Mouse (Mus musculus) stomach, embryonic 15.5 days (tissue): ENCODE results near the gene Lap3. TPM values are rescaled to one million over a fixed set of nuclear protein-coding genes. Genes with fewer than 3 reads are reported as not detected.
A peak's percentile ranks its signal among the peaks of the same experiment; 100 is the strongest.

Experiments
- ATAC-seq: fragments of 200-750 bp; cut with Nextera tagmentation; 2 replicates; pipeline ENCODE4 v1.8.0; 2017; ENCODE audit warnings: low read depth, moderate number of reproducible peaks, moderate TSS enrichment; ENCODE audit not compliant: insufficient read depth, low FRiP score
- H3K27ac ChIP-seq: fragments of 300-500 bp; sonication (generic); 2 replicates; pipeline ENCODE4 v1.5.1; 2015; ENCODE audit warnings: mild to moderate bottlenecking, inconsistent platforms
- H3K27me3 ChIP-seq: fragments of 300-500 bp; sonication (generic); replicated peaks from 2 replicates; pipeline ENCODE4 v1.6.1; 2015; ENCODE audit warnings: inconsistent platforms
- H3K36me3 ChIP-seq: fragments of 300-500 bp; sonication (generic); 2 replicates; pipeline ENCODE4 v1.6.1; 2015; ENCODE audit warnings: inconsistent platforms
- H3K4me1 ChIP-seq: fragments of 300-500 bp; sonication (generic); 2 replicates; pipeline ENCODE4 v1.6.1; 2015; ENCODE audit warnings: inconsistent platforms
- H3K4me2 ChIP-seq: fragments of 300-500 bp; sonication (generic); 2 replicates; pipeline ENCODE4 v1.6.1; 2015; ENCODE audit warnings: mild to moderate bottlenecking, inconsistent platforms
- H3K4me3 ChIP-seq: fragments of 300-500 bp; sonication (generic); replicated peaks from 2 replicates; pipeline ENCODE4 v1.5.1; 2015; ENCODE audit warnings: inconsistent platforms
- H3K9ac ChIP-seq: fragments of 300-500 bp; sonication (generic); 2 replicates; pipeline ENCODE4 v1.6.1; 2015; ENCODE audit warnings: inconsistent platforms
- H3K9me3 ChIP-seq: fragments of 300-500 bp; sonication (generic); 2 replicates; pipeline ENCODE4 v1.6.1; 2016; ENCODE audit warnings: inconsistent platforms
- WGBS: fragments of 180-500 bp; shearing (Covaris S2); methylation state at CpG from one replicate; pipeline ENCODE4 v1.1.7; 2015; 5-methylcytosine and 5-hydroxymethylcytosine counted together
- polyA plus RNA-seq: library from polyadenylated mRNA; unstranded; fragments of >200 nt; fragmentation: Nextera tagmentation; extraction: Ambion mirVana; gene quantifications from 2 replicates; pipeline ENCODE4 v1.2.1, GENCODE M21; 2015

Lap3 gene
- polyA plus RNA-seq, 1 experiment from 2014 or later, result 88.3 TPM

GRCm38 (mm10) chr5:45475771-45476170, 17.4 kb upstream of the Lap3 start:
- Histone ChIP-seq H3K4me1 (no peaks in the 10 kb centered on the region; the same call in 1 of the 2 replicates), H3K4me2 (no peak overlapping the region), H3K27ac (no peak overlapping the region), H3K27me3 (no peaks in the 10 kb centered on the region), H3K4me3 (no peak overlapping the region), H3K9me3 (no peaks in the 10 kb centered on the region), H3K9ac (no peak overlapping the region), H3K36me3 (no peaks in the 10 kb centered on the region)
- ATAC-seq, result no peak
- 82% methylated on average over 5 of the region's 5 CpGs for WGBS

- Histone ChIP-seq H3K27me3 (no peaks in the 10 kb centered on the region), H3K4me2 (no peak overlapping the region), H3K9ac (no peak overlapping the region), H3K9me3 (no peaks in the 10 kb centered on the region), H3K4me1 (no peaks in the 10 kb centered on the region; the same call in 1 of the 2 replicates), H3K27ac (no peak overlapping the region), H3K4me3 (no peak overlapping the region), H3K36me3 (no peaks in the 10 kb centered on the region)
- no peak for ATAC-seq
- WGBS, result 40% methylated on average over 6 of the region's 6 CpGs
Observed at GRCm38 (mm10) chr5:45476288-45476687, 16.9 kb upstream of the Lap3 start.

GRCm38 (mm10) chr5:45477601-45478000, 15.6 kb upstream of the Lap3 start:
- H3K36me3 ChIP-seq, result no peaks in the 10 kb centered on the region
- no peak overlapping the region for H3K4me2 ChIP-seq
- H3K4me3 ChIP-seq, result no peak overlapping the region
- H3K27ac ChIP-seq, result no peak overlapping the region
- no peaks in the 10 kb centered on the region for H3K27me3 ChIP-seq
- no peaks in the 10 kb centered on the region; the same call in 1 of the 2 replicates for H3K4me1 ChIP-seq
- H3K9ac ChIP-seq, result no peak overlapping the region
- H3K9me3 ChIP-seq, result no peaks in the 10 kb centered on the region
- WGBS, result 74% methylated on average over 7 of the region's 7 CpGs
- ATAC-seq, result no peak

GRCm38 (mm10) chr5:45480066-45480465, 13.1 kb upstream of the Lap3 start:
- H3K4me1 ChIP-seq, result no peaks in the 10 kb centered on the region; the same call in 1 of the 2 replicates
- H3K9me3 ChIP-seq, result no peaks in the 10 kb centered on the region
- ATAC-seq, result no peak
- H3K27ac ChIP-seq, result no peak overlapping the region
- no peaks in the 10 kb centered on the region for H3K27me3 ChIP-seq
- H3K36me3 ChIP-seq, result no peaks in the 10 kb centered on the region
- H3K9ac ChIP-seq, result no peak overlapping the region
- WGBS, result 85% methylated on average over 1 of the region's 1 CpGs
- no peak overlapping the region for H3K4me2 ChIP-seq
- H3K4me3 ChIP-seq, result no peak overlapping the region

GRCm38 (mm10) chr5:45481125-45481524, 12.0 kb upstream of the Lap3 start:
- H3K9me3 ChIP-seq, result no peaks in the 10 kb centered on the region
- no peaks in the 10 kb centered on the region for H3K36me3 ChIP-seq
- no peak overlapping the region for H3K27ac ChIP-seq
- 79% methylated on average over 2 of the region's 2 CpGs for WGBS
- no peaks in the 10 kb centered on the region for H3K27me3 ChIP-seq
- H3K4me1 ChIP-seq, result no peaks in the 10 kb centered on the region; the same call in 1 of the 2 replicates
- H3K4me3 ChIP-seq, result no peak overlapping the region
- H3K4me2 ChIP-seq, result no peak overlapping the region
- no peak for ATAC-seq
- no peak overlapping the region for H3K9ac ChIP-seq

GRCm38 (mm10) chr5:45482607-45483006, 10.6 kb upstream of the Lap3 start:
- WGBS, result 60% methylated on average over 3 of the region's 3 CpGs
- no peak overlapping the region for H3K4me3 ChIP-seq
- no peaks in the 10 kb centered on the region for H3K36me3 ChIP-seq
- no peaks in the 10 kb centered on the region for H3K27me3 ChIP-seq
- no peaks in the 10 kb centered on the region for H3K9me3 ChIP-seq
- no peak overlapping the region for H3K27ac ChIP-seq
- H3K4me1 ChIP-seq, result no peaks in the 10 kb centered on the region
- H3K4me2 ChIP-seq, result no peak overlapping the region
- ATAC-seq, result no peak
- no peak overlapping the region for H3K9ac ChIP-seq

GRCm38 (mm10) chr5:45483654-45484053, 9.5 kb upstream of the Lap3 start:
- H3K27me3 ChIP-seq, result no peaks in the 10 kb centered on the region
- H3K4me3 ChIP-seq, result no peak overlapping the region
- H3K4me1 ChIP-seq, result no peaks in the 10 kb centered on the region
- H3K36me3 ChIP-seq, result no peaks in the 10 kb centered on the region
- no peak for ATAC-seq
- no peaks in the 10 kb centered on the region for H3K9me3 ChIP-seq
- H3K27ac ChIP-seq, result no peak overlapping the region
- H3K4me2 ChIP-seq, result no peak overlapping the region
- WGBS, result 83% methylated on average over 1 of the region's 1 CpGs
- H3K9ac ChIP-seq, result no peak overlapping the region

GRCm38 (mm10) chr5:45491776-45492175, 1.4 kb upstream of the Lap3 start:
- H3K9ac ChIP-seq, result no peak overlapping the region
- WGBS, result 60% methylated on average over 4 of the region's 4 CpGs
- H3K4me3 ChIP-seq, result no peak overlapping the region
- no peaks in the 10 kb centered on the region for H3K36me3 ChIP-seq
- no peaks in the 10 kb centered on the region for H3K9me3 ChIP-seq
- H3K27ac ChIP-seq, result no peak overlapping the region
- ATAC-seq, result no peak
- no peaks in the 10 kb centered on the region for H3K27me3 ChIP-seq
- H3K4me1 ChIP-seq, result peaks cover 6% of the 10 kb centered on the region; the same call in 1 of the 2 replicates
- H3K4me2 ChIP-seq, result no peak overlapping the region

GRCm38 (mm10) chr5:45494093-45494755, 1.1 kb downstream of the Lap3 start:
- no peak for ATAC-seq
- no peaks in the 10 kb centered on the region for H3K9me3 ChIP-seq
- WGBS, result 55% methylated on average over 9 of the region's 9 CpGs
- peak overlapping the region; percentile 80 for H3K9ac ChIP-seq
- peaks cover 12% of the 10 kb centered on the region; the same call in 1 of the 2 replicates for H3K36me3 ChIP-seq
- H3K4me2 ChIP-seq, result peak overlapping the region; percentile 80
- peak overlapping the region; percentile 85 for H3K4me3 ChIP-seq
- H3K4me1 ChIP-seq, result peaks cover 6% of the 10 kb centered on the region; the same call in 1 of the 2 replicates
- H3K27ac ChIP-seq, result peak overlapping the region; percentile 84; the same call in 1 of the 2 replicates
- H3K27me3 ChIP-seq, result no peaks in the 10 kb centered on the region

- Histone ChIP-seq H3K4me2 (no peak overlapping the region), H3K4me3 (no peak overlapping the region), H3K9me3 (no peaks in the 10 kb centered on the region), H3K27ac (no peak overlapping the region), H3K36me3 (peaks cover 15% of the 10 kb centered on the region; the same call in 1 of the 2 replicates), H3K9ac (no peak overlapping the region), H3K4me1 (peaks cover 6% of the 10 kb centered on the region; the same call in 1 of the 2 replicates), H3K27me3 (no peaks in the 10 kb centered on the region)
- no peak for ATAC-seq
- WGBS, result 76% methylated on average over 3 of the region's 3 CpGs
Observed at GRCm38 (mm10) chr5:45495429-45495975, 2.3 kb downstream of the Lap3 start.

- Histone ChIP-seq H3K36me3 (peaks cover 19% of the 10 kb centered on the region; the same call in 1 of the 2 replicates), H3K27me3 (no peaks in the 10 kb centered on the region), H3K4me2 (no peak overlapping the region), H3K4me1 (peaks cover 6% of the 10 kb centered on the region; the same call in 1 of the 2 replicates), H3K27ac (no peak overlapping the region), H3K4me3 (no peak overlapping the region), H3K9ac (no peak overlapping the region), H3K9me3 (no peaks in the 10 kb centered on the region)
- ATAC-seq, result no peak
Observed at GRCm38 (mm10) chr5:45496042-45496441, 2.9 kb downstream of the Lap3 start.

- Histone ChIP-seq H3K4me1 (peaks cover 6% of the 10 kb centered on the region; the same call in 1 of the 2 replicates), H3K27ac (no peak overlapping the region), H3K27me3 (no peaks in the 10 kb centered on the region), H3K4me2 (no peak overlapping the region), H3K9ac (no peak overlapping the region), H3K9me3 (no peaks in the 10 kb centered on the region), H3K36me3 (peaks cover 22% of the 10 kb centered on the region; the same call in 1 of the 2 replicates), H3K4me3 (no peak overlapping the region)
- ATAC-seq, result no peak
- 85% methylated on average over 4 of the region's 4 CpGs for WGBS
Observed at GRCm38 (mm10) chr5:45496479-45496878, 3.3 kb downstream of the Lap3 start.
